Mouse (Mus musculus) stomach, embryonic 15.5 days (tissue): ENCODE data around the gene Mgarp. TPM values are rescaled to one million over a fixed set of nuclear protein-coding genes. Genes with fewer than 3 reads are reported as not detected.
A peak's percentile ranks its signal among the peaks of the same experiment; 100 is the strongest.
"Not testable (repeated sequence)": the region's sequence is repeated elsewhere in the genome, so short reads cannot be mapped to it uniquely, and the experiment has no call there.

ENCODE experiments used
- ATAC-seq: fragments of 200-750 bp; cut with Nextera tagmentation; 2 replicates; pipeline ENCODE4 v1.8.0; 2017; ENCODE audit warnings: low read depth, moderate number of reproducible peaks, moderate TSS enrichment; ENCODE audit not compliant: insufficient read depth, low FRiP score
- H3K27ac ChIP-seq: fragments of 300-500 bp; sonication (generic); 2 replicates; pipeline ENCODE4 v1.5.1; 2015; ENCODE audit warnings: mild to moderate bottlenecking, inconsistent platforms
- H3K27me3 ChIP-seq: fragments of 300-500 bp; sonication (generic); replicated peaks from 2 replicates; pipeline ENCODE4 v1.6.1; 2015; ENCODE audit warnings: inconsistent platforms
- H3K36me3 ChIP-seq: fragments of 300-500 bp; sonication (generic); 2 replicates; pipeline ENCODE4 v1.6.1; 2015; ENCODE audit warnings: inconsistent platforms
- H3K4me1 ChIP-seq: fragments of 300-500 bp; sonication (generic); 2 replicates; pipeline ENCODE4 v1.6.1; 2015; ENCODE audit warnings: inconsistent platforms
- H3K4me2 ChIP-seq: fragments of 300-500 bp; sonication (generic); 2 replicates; pipeline ENCODE4 v1.6.1; 2015; ENCODE audit warnings: mild to moderate bottlenecking, inconsistent platforms
- H3K4me3 ChIP-seq: fragments of 300-500 bp; sonication (generic); replicated peaks from 2 replicates; pipeline ENCODE4 v1.5.1; 2015; ENCODE audit warnings: inconsistent platforms
- H3K9ac ChIP-seq: fragments of 300-500 bp; sonication (generic); 2 replicates; pipeline ENCODE4 v1.6.1; 2015; ENCODE audit warnings: inconsistent platforms
- H3K9me3 ChIP-seq: fragments of 300-500 bp; sonication (generic); 2 replicates; pipeline ENCODE4 v1.6.1; 2016; ENCODE audit warnings: inconsistent platforms
- WGBS: fragments of 180-500 bp; shearing (Covaris S2); methylation state at CpG from one replicate; pipeline ENCODE4 v1.1.7; 2015; 5-methylcytosine and 5-hydroxymethylcytosine counted together
- polyA plus RNA-seq: library from polyadenylated mRNA; unstranded; fragments of >200 nt; fragmentation: Nextera tagmentation; extraction: Ambion mirVana; gene quantifications from 2 replicates; pipeline ENCODE4 v1.2.1, GENCODE M21; 2015

The Mgarp gene
- polyA plus RNA-seq, 1 experiment from 2014 or later: 4.0 TPM

- Histone ChIP-seq H3K4me3 (no peak overlapping the region), H3K27ac (no peak overlapping the region), H3K9ac (no peak overlapping the region), H3K27me3 (no peaks in the 10 kb centered on the region), H3K9me3 (no peaks in the 10 kb centered on the region), H3K4me1 (peaks cover 13% of the 10 kb centered on the region), H3K36me3 (no peaks in the 10 kb centered on the region), H3K4me2 (no peak overlapping the region)
- WGBS: 82% methylated on average over 1 of the region's 1 CpGs
- ATAC-seq: no peak
These were observed 16.7 kb upstream of the Mgarp start for GRCm38 (mm10) chr3:51413276-51413675.

GRCm38 (mm10) chr3:51412457-51412856 is 15.9 kb upstream of the Mgarp start:
- 86% methylated on average over 7 of the region's 7 CpGs for WGBS
- no peak for ATAC-seq
- Histone ChIP-seq H3K27me3 (no peaks in the 10 kb centered on the region), H3K4me2 (no peak overlapping the region), H3K4me1 (peaks cover 13% of the 10 kb centered on the region), H3K9ac (no peak overlapping the region), H3K27ac (no peak overlapping the region), H3K4me3 (no peak overlapping the region), H3K36me3 (no peaks in the 10 kb centered on the region), H3K9me3 (no peaks in the 10 kb centered on the region)

GRCm38 (mm10) chr3:51408561-51409183 is 12.1 kb upstream of the Mgarp start, which contains the start of gene Ndufc1:
TSS of gene Ndufc1 (minus strand) at chr3:51408988.
- Histone ChIP-seq H3K4me3 (peak within 1 kb of the TSS; percentile 81), H3K27me3 (no peaks in the 10 kb centered on the region), H3K27ac (peak within 1 kb of the TSS; percentile 95), H3K9me3 (no peaks in the 10 kb centered on the region), H3K4me1 (peaks cover 5% of the 10 kb centered on the region), H3K36me3 (no peaks in the 10 kb centered on the region; the same call in none of the 2 replicates), H3K4me2 (peak within 1 kb of the TSS; percentile 75), H3K9ac (peak within 1 kb of the TSS; percentile 86)
- WGBS: under 1% methylated on average over 40 of the region's 40 CpGs
- peak; percentile 90 for ATAC-seq

GRCm38 (mm10) chr3:51407870-51408560 is 11.5 kb upstream of the Mgarp start:
- H3K4me3 ChIP-seq: peak overlapping the region; percentile 81
- H3K9me3 ChIP-seq: no peaks in the 10 kb centered on the region
- H3K36me3 ChIP-seq: no peaks in the 10 kb centered on the region; the same call in none of the 2 replicates
- no peaks in the 10 kb centered on the region for H3K27me3 ChIP-seq
- H3K4me1 ChIP-seq: peaks cover 5% of the 10 kb centered on the region
- 21% methylated on average over 20 of the region's 20 CpGs for WGBS
- peak overlapping the region; percentile 75 for H3K4me2 ChIP-seq
- H3K9ac ChIP-seq: peak overlapping the region; percentile 86
- ATAC-seq: no peak
- peak overlapping the region; percentile 95 for H3K27ac ChIP-seq

DNA sequence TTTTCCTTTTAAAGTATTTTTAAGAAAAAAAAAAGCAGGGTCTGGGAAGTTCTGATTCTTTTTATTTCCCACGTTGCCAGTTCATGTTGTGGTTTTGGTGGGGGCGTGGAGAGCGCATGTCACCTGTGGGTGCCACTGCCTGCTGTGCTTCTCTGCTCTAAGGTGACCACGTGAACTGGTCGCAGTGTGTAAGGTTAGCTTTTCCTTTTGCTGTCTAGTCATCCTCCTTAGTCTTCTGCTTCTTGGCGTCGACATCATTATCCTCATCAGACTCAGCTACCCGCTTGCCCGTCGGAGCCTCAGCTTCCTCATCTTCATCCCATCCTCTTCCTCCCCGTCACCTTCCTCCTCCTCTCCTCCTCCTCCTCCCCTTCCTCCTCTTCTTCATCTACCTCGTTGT is 6.1 kb upstream of the Mgarp start:
- H3K9me3 ChIP-seq: no peaks in the 10 kb centered on the region
- 91% methylated on average over 12 of the region's 12 CpGs for WGBS

GRCm38 (mm10) chr3:51402054-51402453 is 5.5 kb upstream of the Mgarp start:
- H3K4me3 ChIP-seq, H3K27ac ChIP-seq, ATAC-seq, H3K9me3 ChIP-seq, H3K4me1 ChIP-seq, H3K4me2 ChIP-seq, H3K9ac ChIP-seq, H3K36me3 ChIP-seq, H3K27me3 ChIP-seq: not testable (repeated sequence)
- WGBS: 74% methylated on average over 4 of the region's 4 CpGs

More for the DNA sequence above, 6.1 kb upstream of the Mgarp start:
- Histone ChIP-seq H3K27ac (no peak overlapping the region), H3K4me1 (peaks cover under 1% of the 10 kb centered on the region; the same call in 1 of the 2 replicates), H3K4me2 (no peak overlapping the region), H3K27me3 (no peaks in the 10 kb centered on the region), H3K36me3 (no peaks in the 10 kb centered on the region; the same call in none of the 2 replicates), H3K4me3 (no peak overlapping the region), H3K9ac (no peak overlapping the region)
- no peak for ATAC-seq

- H3K4me2 ChIP-seq: no peak overlapping the region
- no peaks in the 10 kb centered on the region for H3K9me3 ChIP-seq
- peaks cover 2% of the 10 kb centered on the region; the same call in 1 of the 2 replicates for H3K27me3 ChIP-seq
- H3K4me3 ChIP-seq: no peak overlapping the region
- H3K27ac ChIP-seq: no peak overlapping the region
- ATAC-seq: no peak
- WGBS: 75% methylated on average over 10 of the region's 10 CpGs
- H3K9ac ChIP-seq: no peak overlapping the region
- H3K4me1 ChIP-seq: peaks cover 3% of the 10 kb centered on the region; the same call in 1 of the 2 replicates
- no peaks in the 10 kb centered on the region for H3K36me3 ChIP-seq
These were observed 4.1 kb upstream of the Mgarp start for GRCm38 (mm10) chr3:51400682-51401081.

DNA sequence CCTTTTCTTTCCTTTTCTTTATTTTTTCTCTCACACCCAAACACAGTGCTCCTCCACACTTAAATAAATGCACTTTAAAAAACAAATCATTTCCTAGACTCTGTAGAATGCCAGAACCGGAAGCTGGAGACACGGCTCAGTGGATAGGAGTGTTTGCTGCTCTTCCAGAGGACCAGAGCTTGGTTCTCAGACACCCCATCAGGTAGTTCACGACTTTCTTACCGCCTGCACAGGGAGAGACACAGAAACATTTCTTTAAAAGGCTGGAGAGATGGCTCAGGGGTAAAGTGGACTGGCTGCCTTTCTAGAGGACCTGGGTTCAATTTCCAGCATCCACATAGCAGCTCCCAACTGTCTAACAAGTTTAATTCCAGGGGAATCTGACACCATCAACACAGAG is 3.0 kb upstream of the Mgarp start:
- Histone ChIP-seq H3K36me3 (no peaks in the 10 kb centered on the region), H3K27me3 (peaks cover 7% of the 10 kb centered on the region; the same call in 1 of the 2 replicates), H3K9me3 (no peaks in the 10 kb centered on the region), H3K27ac (no peak overlapping the region), H3K9ac (no peak overlapping the region), H3K4me3 (no peak overlapping the region), H3K4me2 (no peak overlapping the region), H3K4me1 (peaks cover 3% of the 10 kb centered on the region; the same call in 1 of the 2 replicates)
- no peak for ATAC-seq
- WGBS: 54% methylated on average over 4 of the region's 4 CpGs

DNA sequence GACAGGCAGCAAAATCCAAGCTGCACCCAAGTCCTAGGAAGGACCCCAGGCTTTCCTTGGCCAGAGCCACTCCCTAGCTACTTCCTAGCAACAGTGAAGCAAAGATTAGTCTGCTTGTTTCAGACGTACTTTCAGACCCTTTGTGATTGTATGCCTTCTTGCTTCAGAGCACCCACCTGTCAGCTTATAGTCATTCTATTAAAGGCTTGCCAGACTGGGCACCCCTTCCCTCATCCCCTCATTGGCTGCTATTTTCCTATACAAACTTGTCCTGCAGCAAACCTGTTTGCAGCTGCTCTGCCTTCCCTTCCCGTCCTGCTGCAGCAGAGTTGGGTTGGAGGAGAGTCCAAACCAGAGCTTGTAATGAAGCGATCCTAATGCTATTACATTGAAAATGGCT is 2.1 kb upstream of the Mgarp start:
- H3K27ac ChIP-seq: no peak overlapping the region
- WGBS: 10% methylated on average over 3 of the region's 3 CpGs
- H3K9me3 ChIP-seq: no peaks in the 10 kb centered on the region
- no peak overlapping the region for H3K9ac ChIP-seq
- H3K36me3 ChIP-seq: no peaks in the 10 kb centered on the region
- peaks cover 7% of the 10 kb centered on the region; the same call in 1 of the 2 replicates for H3K27me3 ChIP-seq
- ATAC-seq: no peak
- H3K4me2 ChIP-seq: peak overlapping the region; percentile 13; the same call in 1 of the 2 replicates
- peaks cover 3% of the 10 kb centered on the region; the same call in 1 of the 2 replicates for H3K4me1 ChIP-seq
- no peak overlapping the region for H3K4me3 ChIP-seq

DNA sequence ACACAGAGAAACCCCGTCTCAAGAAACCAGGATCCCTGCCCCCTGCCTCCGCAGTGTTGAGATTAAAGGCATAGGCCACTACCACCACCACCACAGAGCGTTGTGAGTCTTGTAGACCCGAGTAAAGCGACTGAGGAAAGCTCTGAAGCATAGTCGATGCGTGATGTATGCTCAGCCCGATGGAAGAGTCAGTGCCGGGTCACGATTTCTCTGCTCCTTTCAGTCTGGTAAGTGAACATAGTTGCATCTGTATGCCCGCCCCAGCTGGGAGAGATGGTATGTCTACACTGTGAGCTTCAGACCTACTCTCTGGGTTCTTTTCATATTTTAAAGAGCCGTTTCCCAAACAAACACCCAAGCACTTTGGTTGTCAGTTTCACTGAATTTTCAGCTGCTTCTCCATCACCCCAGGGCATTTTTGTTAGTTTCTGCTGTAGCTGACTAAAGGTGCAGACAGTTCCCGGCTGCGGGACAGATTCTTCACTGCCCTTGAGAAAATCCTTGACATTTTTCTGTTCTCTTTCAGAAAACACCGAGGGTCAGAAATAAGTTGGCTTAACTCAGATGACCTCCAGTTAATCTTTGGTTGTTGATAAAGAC is 1.3 kb upstream of the Mgarp start:
- no peak overlapping the region for H3K9ac ChIP-seq
- H3K4me2 ChIP-seq: no peak overlapping the region
- no peaks in the 10 kb centered on the region for H3K36me3 ChIP-seq
- WGBS: 58% methylated on average over 15 of the region's 15 CpGs
- H3K4me3 ChIP-seq: no peak overlapping the region
- no peaks in the 10 kb centered on the region for H3K9me3 ChIP-seq
- H3K27me3 ChIP-seq: peaks cover 7% of the 10 kb centered on the region; the same call in 1 of the 2 replicates
- no peak for ATAC-seq
- peaks cover 3% of the 10 kb centered on the region; the same call in 1 of the 2 replicates for H3K4me1 ChIP-seq
- H3K27ac ChIP-seq: no peak overlapping the region

DNA sequence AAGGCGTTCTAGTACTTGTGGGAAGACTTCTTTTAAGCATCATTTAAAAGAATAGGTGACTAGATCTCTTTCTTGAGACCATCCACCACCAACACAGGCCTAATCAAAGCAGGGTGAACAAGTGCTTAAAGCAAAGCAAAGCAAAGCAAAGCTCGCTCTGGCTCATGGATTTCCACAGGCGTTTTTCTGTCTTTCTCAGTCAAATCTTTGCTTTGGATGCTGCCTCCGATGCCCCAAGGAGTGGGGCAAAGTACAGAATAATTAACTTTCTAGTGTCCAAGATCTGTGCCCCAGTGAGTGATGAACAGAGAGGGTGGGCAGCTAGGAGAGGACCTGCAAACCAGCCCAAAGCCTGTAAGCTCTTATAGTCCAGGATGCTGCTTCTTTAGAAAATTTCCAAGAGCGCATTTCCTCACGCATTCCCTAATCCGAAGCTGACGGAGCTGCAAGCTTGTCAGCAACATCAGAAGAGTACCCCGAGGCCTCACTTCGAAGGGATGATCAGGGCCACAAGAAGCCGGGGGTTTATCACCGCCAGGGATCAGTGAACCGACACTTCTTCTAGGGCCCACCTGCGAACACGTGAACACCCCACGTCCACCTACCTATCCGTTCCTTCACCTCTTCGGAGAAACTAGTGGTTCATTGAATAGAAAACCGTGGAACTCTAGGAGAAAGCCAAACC is 935 bp downstream of the Mgarp start:
- peak overlapping the region; percentile 60 for H3K4me3 ChIP-seq
- 40% methylated on average over 19 of the region's 19 CpGs for WGBS
- H3K36me3 ChIP-seq: no peaks in the 10 kb centered on the region
- no peak overlapping the region for H3K9ac ChIP-seq
- H3K27me3 ChIP-seq: peaks cover 7% of the 10 kb centered on the region; the same call in 1 of the 2 replicates
- no peak for ATAC-seq
- H3K4me1 ChIP-seq: peaks cover 3% of the 10 kb centered on the region; the same call in 1 of the 2 replicates
- H3K4me2 ChIP-seq: peak overlapping the region; percentile 89
- H3K9me3 ChIP-seq: no peaks in the 10 kb centered on the region
- H3K27ac ChIP-seq: no peak overlapping the region
